Mouse (Mus musculus): ENCODE data around the gene Slc25a19. TPM values are rescaled to one million over a fixed set of nuclear protein-coding genes. Genes with fewer than 3 reads are reported as not detected.
A peak's percentile ranks its signal among the peaks of the same experiment; 100 is the strongest.

Gene Slc25a19
- 23.0 and 23.2 TPM in 2 replicates for polyA plus RNA-seq (2012)

- no peak for TF ChIP-seq GATA1 (IDR thresholded peaks at IDR 0.05; ENCODE audit: low read length)
Measured at GRCm38 (mm10) chr11:115627705-115628464, at the start of gene Slc25a19. TSS of gene Slc25a19 (minus strand) at chr11:115628295.

DNA sequence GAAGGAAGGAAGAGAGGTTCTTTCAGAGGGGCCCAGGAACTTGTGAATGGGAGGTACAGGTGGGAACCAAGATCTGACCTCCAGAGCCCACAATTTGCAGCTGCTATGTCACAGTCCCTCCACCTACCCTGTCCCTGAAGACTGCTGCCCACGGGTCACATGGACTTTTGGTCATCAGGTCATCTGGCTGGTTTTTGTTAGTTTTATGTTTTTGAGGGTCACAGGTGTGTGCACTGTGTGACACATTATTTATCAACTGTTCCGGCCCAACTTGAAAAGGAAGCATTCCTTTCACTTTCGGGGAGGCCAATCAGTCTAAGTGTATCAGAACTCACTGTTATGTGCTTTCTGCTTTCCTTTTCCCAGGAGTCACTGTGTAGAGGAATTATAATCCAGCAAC, 49.4 kb upstream of the Slc25a19 start:
- TF ChIP-seq GATA1 (IDR thresholded peaks at IDR 0.05; ENCODE audit: low read length): no peak

DNA sequence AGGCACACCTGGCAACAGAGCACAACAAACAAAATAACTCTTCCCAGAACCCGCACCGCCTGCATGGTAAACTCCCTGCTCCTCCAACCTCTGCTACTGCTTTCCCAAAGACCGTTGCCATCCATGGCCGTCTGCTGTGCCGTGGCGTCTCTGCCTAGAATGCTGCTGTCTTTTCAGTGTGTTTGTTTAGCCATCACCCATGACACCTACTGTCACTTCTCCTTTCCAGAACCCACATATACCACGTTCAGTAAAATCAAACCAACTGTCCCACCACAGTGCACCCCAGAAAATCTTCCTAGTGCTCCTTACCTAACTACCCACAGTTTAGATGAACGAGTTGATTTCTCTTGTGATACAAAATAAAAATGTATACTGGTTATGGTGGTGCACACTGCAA, 48.6 kb upstream of the Slc25a19 start:
- no peak for TF ChIP-seq GATA1 (IDR thresholded peaks at IDR 0.05; ENCODE audit: low read length)

- TF ChIP-seq GATA1 (IDR thresholded peaks at IDR 0.05; ENCODE audit: low read length): peak; percentile 57
Measured at GRCm38 (mm10) chr11:115674235-115674865, 46.3 kb upstream of the Slc25a19 start.

GRCm38 (mm10) chr11:115673471-115674234, 45.6 kb upstream of the Slc25a19 start:
- TF ChIP-seq GATA1 (IDR thresholded peaks at IDR 0.05; ENCODE audit: low read length): no peak

DNA sequence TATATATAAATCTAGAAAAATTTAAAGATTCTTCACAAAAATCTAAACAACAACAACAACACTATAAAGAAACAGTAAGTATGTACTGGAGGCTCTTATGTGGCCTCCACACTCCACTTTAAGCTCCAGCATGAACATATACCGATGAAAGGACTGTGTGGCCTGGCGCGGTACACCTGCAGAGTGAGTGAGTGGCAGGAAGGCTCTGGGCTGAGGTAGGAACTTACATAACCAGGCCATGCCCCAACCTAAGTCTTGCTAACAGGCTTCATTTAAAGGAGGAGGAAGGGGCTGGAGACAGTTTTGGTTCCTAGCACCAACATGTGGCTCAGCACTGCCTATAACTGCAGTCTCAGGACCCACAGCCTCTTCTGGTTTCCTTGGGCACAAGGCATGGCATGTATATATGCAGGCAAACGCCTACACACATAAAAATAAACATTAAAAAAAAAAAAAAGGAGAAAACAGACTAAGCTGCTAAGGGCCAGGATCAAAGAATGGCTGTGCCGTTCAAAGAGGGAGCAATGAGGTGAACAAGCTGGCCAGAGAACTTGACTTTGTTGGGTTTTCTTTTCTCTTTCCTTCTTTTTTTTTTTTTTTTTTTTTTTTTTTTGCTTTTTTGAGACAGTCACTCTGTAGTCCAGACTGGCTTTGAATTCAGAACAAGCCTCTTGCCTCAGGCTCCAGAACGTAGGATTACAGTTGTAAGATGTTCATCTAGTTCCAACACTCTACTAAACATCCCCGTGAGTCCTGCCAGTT, 44.3 kb upstream of the Slc25a19 start:
- TF ChIP-seq GATA1 (IDR thresholded peaks at IDR 0.05; ENCODE audit: low read length): no peak

GRCm38 (mm10) chr11:115670451-115671050, 42.5 kb upstream of the Slc25a19 start:
- no peak for TF ChIP-seq GATA1 (IDR thresholded peaks at IDR 0.05; ENCODE audit: low read length)

GRCm38 (mm10) chr11:115663676-115664335, 35.7 kb upstream of the Slc25a19 start:
- no peak for TF ChIP-seq GATA1 (IDR thresholded peaks at IDR 0.05; ENCODE audit: low read length)

GRCm38 (mm10) chr11:115660376-115660775, 32.3 kb upstream of the Slc25a19 start:
- no peak for TF ChIP-seq GATA1 (IDR thresholded peaks at IDR 0.05; ENCODE audit: low read length)

DNA sequence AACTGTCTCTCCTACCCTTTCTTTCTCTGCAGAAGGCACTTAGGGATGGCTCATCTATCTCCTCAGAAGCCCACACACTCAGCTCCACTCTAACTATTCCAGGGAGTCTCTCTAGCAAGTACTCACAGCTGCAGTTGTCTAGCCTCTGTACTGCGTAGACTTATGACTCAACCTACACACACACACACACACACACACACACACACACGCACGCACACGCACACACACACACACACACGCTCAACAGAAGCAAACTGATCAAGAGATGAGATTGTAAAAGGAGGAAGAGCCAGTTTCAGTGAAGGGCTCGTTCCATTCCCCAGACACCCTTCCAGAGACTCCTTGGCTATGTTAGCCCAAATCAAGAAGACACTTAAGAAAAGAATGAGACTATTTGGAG, 30.4 kb upstream of the Slc25a19 start:
- TF ChIP-seq GATA1 (IDR thresholded peaks at IDR 0.05; ENCODE audit: low read length): no peak

DNA sequence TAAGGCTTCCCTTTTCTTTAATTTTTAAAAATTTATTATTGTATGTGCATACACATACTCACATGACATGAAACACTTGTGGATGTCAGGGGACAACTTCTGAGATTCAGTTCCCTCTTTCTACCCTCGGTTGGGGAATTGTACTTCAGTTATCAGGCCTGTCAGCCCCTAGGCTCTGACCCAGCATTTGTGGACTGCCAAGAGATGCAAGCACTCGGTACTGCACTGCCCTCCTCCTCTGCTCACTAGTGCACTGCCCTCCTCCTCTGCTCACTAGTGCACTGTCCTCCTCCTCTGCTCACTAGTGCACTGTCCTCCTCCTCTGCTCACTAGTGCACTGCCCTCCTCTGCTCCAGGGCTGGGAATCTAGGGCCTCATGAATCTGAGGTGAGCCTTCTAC, 26.0 kb upstream of the Slc25a19 start:
- no peak for TF ChIP-seq GATA1 (IDR thresholded peaks at IDR 0.05; ENCODE audit: low read length)

GRCm38 (mm10) chr11:115653194-115653593, 25.1 kb upstream of the Slc25a19 start:
- TF ChIP-seq GATA1 (IDR thresholded peaks at IDR 0.05; ENCODE audit: low read length): no peak

GRCm38 (mm10) chr11:115651680-115652079, 23.6 kb upstream of the Slc25a19 start:
- no peak for TF ChIP-seq GATA1 (IDR thresholded peaks at IDR 0.05; ENCODE audit: low read length)

DNA sequence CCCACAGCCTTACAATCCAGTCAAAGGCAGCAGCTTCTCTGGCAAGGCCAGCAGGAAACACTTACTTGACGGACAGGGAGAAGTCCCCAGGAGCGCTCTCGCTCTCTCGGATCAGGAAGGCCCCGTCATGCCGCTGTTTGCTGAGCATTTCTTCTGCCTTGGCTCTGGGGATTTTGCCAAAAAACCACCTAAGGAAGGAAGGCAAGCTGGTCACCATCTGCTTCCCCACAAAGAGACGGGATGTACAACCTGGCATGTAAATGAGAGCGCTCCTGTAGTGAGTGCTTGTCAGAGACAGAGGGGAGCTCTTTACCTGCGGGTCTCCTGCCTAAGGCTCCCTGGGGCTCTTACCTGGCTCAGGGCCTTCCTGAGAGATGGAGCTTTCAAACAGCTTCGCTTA, 21.6 kb upstream of the Slc25a19 start:
- no peak for TF ChIP-seq GATA1 (IDR thresholded peaks at IDR 0.05; ENCODE audit: low read length)

GRCm38 (mm10) chr11:115647459-115647858, 19.4 kb upstream of the Slc25a19 start:
- no peak for TF ChIP-seq GATA1 (IDR thresholded peaks at IDR 0.05; ENCODE audit: low read length)

Data from G1E-ER4 (cell line).